Mouse (Mus musculus) heart, adult 2 months (tissue): ENCODE results near the gene Tmem259.

Experiments used
- CTCF ChIP-seq: fragments of 200-600 bp; IDR thresholded peaks from 2 replicates; pipeline ENCODE4 v1.8.1; 2022; ENCODE audit warnings: antibody characterized with exemption, mild to moderate bottlenecking, moderate library complexity
- EP300 ChIP-seq: fragments of 200-500 bp; IDR thresholded peaks from 2 replicates; pipeline ENCODE4 v1.6.1; 2011; ENCODE audit warnings: low read depth, low read length, control low read depth; ENCODE audit not compliant: insufficient read depth
- POLR2A ChIP-seq: fragments of 200-500 bp; IDR thresholded peaks from 2 replicates; pipeline ENCODE4 v1.6.1; 2011; ENCODE audit warnings: mild to moderate bottlenecking, low read depth, low read length, control low read depth; ENCODE audit not compliant: insufficient read depth

- TF ChIP-seq POLR2A, result no peak
- no peak for TF ChIP-seq CTCF
- TF ChIP-seq EP300, result no peak
Measured at GRCm38 (mm10) chr10:79997034-79997760, 13.1 kb upstream of the Tmem259 start.
